Mouse (Mus musculus): Measurements from ENCODE around the gene Larp1.

GRCm38 (mm10) chr11:58107664-58108337, 98.9 kb downstream of the Larp1 start:
- TF ChIP-seq ZNF384 (IDR thresholded peaks at IDR 0.05; ENCODE audit: low read depth, low read length) (no peak), MAFK (IDR thresholded peaks at IDR 0.05; ENCODE audit: insufficient read depth, low read depth, low read length) (no peak), ZC3H11A (IDR thresholded peaks at IDR 0.05; ENCODE audit: borderline replicate concordance, low read depth, low read length) (no peak)
